Comparison of ENCODE assay signal across 14 mouse cellular contexts in the genomic region with DNA sequence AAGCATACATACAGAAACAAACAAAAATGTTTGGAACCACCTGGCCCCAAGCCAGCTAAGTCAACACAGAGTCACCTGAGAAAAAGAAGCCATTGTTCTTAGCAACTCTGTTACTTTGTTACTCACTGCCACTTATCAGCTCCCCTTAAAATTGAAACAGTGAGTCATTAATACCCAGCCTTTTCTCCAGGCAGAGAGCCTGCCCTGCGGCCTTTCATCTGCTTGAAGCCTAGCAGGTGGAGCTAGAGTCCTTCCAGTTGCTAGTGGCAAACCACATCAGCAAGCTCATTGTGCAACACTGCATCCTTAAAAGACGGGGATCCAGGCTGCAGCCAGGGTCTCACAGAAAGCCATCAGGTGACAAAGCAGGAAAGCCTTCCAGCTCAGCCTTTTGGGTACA.
A peak's percentile ranks its signal among the peaks of the same experiment; 100 is the strongest.
DNase-seq lines count a peak whose midpoint lies in the region; ATAC-seq lines count a peak whose summit lies in the region.
"Had no signal": no experiment of that assay in that cellular context is flagged by ENCODE, and none has a peak within 500 bp of the region (broad histone marks: within the 10 kb centered on the region; RNA-seq: fewer than 3 reads in every experiment).

No protein-coding gene starts in this region.

- no peak for ATAC-seq in limb, embryonic 12.5 days (ENCODE audit: insufficient number of reproducible peaks, insufficient read depth, low FRiP score, low TSS enrichment, low read depth)
- ATAC-seq in intestine, embryonic 14.5 days (replicated peaks; ENCODE audit: low FRiP score, low TSS enrichment, low read depth), result peak; percentile 81
- ATAC-seq in lung, embryonic 16.5 days (ENCODE audit: low read depth), result peak; percentile 79
- ATAC-seq: liver, postnatal 0 days had no signal

- H3K27me3 ChIP-seq in limb, embryonic 12.5 days, result no peaks in the 10 kb centered on the region
- H3K27me3 ChIP-seq in limb, embryonic 10.5 days (ENCODE audit: low read depth, poor library complexity, severe bottlenecking), result no peaks in the 10 kb centered on the region
- H3K27me3 ChIP-seq in intestine, embryonic 14.5 days (replicated peaks; ENCODE audit: control insufficient read depth, insufficient read depth, low read length), result no peaks in the 10 kb centered on the region
- no peaks in the 10 kb centered on the region for H3K27me3 ChIP-seq in lung, embryonic 16.5 days (ENCODE audit: control insufficient read depth, insufficient read depth, low read depth, low read length)
- H3K27me3 ChIP-seq: neural tube, embryonic 12.5 days had no signal

- 51% methylated on average over 2 of the region's 2 CpGs for WGBS in limb, embryonic 12.5 days
- 74% methylated on average over 2 of the region's 2 CpGs for WGBS in limb, embryonic 10.5 days
- 51% methylated on average over 2 of the region's 2 CpGs for WGBS in intestine, embryonic 14.5 days
- WGBS in lung, embryonic 16.5 days, result 43% methylated on average over 2 of the region's 2 CpGs

- peak overlapping the region; percentile 64; the same call in 1 of the 2 replicates for H3K27ac ChIP-seq in limb, embryonic 12.5 days
- no peak overlapping the region for H3K27ac ChIP-seq in limb, embryonic 10.5 days
- no peak overlapping the region; the same call in 1 of the 2 replicates for H3K27ac ChIP-seq in intestine, embryonic 14.5 days (ENCODE audit: low read depth)
- no peak overlapping the region for H3K27ac ChIP-seq in lung, embryonic 16.5 days (ENCODE audit: low read length)
- H3K27ac ChIP-seq: heart, embryonic 10.5 days; kidney, postnatal 0 days; neural tube, embryonic 12.5 days had no signal

- H3K9ac ChIP-seq in limb, embryonic 12.5 days (replicated peaks), result no peak overlapping the region
- H3K9ac ChIP-seq in intestine, embryonic 14.5 days (ENCODE audit: low read length), result no peak overlapping the region
- H3K9ac ChIP-seq in lung, embryonic 16.5 days (ENCODE audit: low read length), result no peak overlapping the region
- H3K9ac ChIP-seq: liver, postnatal 0 days; neural tube, embryonic 12.5 days had no signal

- H3K36me3 ChIP-seq in limb, embryonic 12.5 days, result no peaks in the 10 kb centered on the region
- H3K36me3 ChIP-seq in limb, embryonic 10.5 days, result peaks cover 8% of the 10 kb centered on the region; the same call in 1 of the 2 replicates
- H3K36me3 ChIP-seq in intestine, embryonic 14.5 days (ENCODE audit: control insufficient read depth, insufficient read depth, low read length), result no peaks in the 10 kb centered on the region
- H3K36me3 ChIP-seq in lung, embryonic 16.5 days (ENCODE audit: control insufficient read depth, insufficient read depth, low read length), result no peaks in the 10 kb centered on the region
- H3K36me3 ChIP-seq: heart, embryonic 10.5 days; neural tube, embryonic 12.5 days had no signal

- DNase-seq in limb, embryonic 10.5 days (ENCODE audit: low spot score), result no peak
- no peak for DNase-seq in intestine, embryonic 14.5 days (ENCODE audit: low spot score)
- DNase-seq in testis, postnatal 10 days (ENCODE audit: low spot score), result peak; percentile 58
- DNase-seq in spleen, postnatal 36 days (ENCODE audit: low spot score in 2 of 2), result no peak
- DNase-seq in urinary bladder, postnatal 4 days (ENCODE audit: low spot score in 2 of 2), result no peak
- DNase-seq: cerebellum, adult 8-10 months; liver, postnatal 0 days; midbrain, embryonic 14.5 days; thymus, postnatal 14 days had no signal

- no peaks in the 10 kb centered on the region for H3K9me3 ChIP-seq in limb, embryonic 12.5 days
- H3K9me3 ChIP-seq in limb, embryonic 10.5 days (replicated peaks), result no peaks in the 10 kb centered on the region
- H3K9me3 ChIP-seq in intestine, embryonic 14.5 days (ENCODE audit: control insufficient read depth, low read length), result no peaks in the 10 kb centered on the region
- no peaks in the 10 kb centered on the region for H3K9me3 ChIP-seq in lung, embryonic 16.5 days (ENCODE audit: control insufficient read depth, low read length)
- H3K9me3 ChIP-seq: heart, embryonic 10.5 days; neural tube, embryonic 12.5 days had no signal

- H3K4me1 ChIP-seq in limb, embryonic 12.5 days (replicated peaks), result peaks cover 25% of the 10 kb centered on the region
- H3K4me1 ChIP-seq in limb, embryonic 10.5 days, result peaks cover 11% of the 10 kb centered on the region; the same call in 1 of the 2 replicates
- peaks cover 8% of the 10 kb centered on the region; the same call in 1 of the 2 replicates for H3K4me1 ChIP-seq in intestine, embryonic 14.5 days (replicated peaks; ENCODE audit: control insufficient read depth, insufficient read depth, low read length)
- peaks cover 17% of the 10 kb centered on the region for H3K4me1 ChIP-seq in lung, embryonic 16.5 days (replicated peaks; ENCODE audit: control insufficient read depth, insufficient read depth, low read length)
- H3K4me1 ChIP-seq: neural tube, embryonic 12.5 days had no signal

- H3K4me3 ChIP-seq in limb, embryonic 12.5 days (replicated peaks), result no peak overlapping the region
- no peak overlapping the region for H3K4me3 ChIP-seq in limb, embryonic 10.5 days
- no peak overlapping the region for H3K4me3 ChIP-seq in intestine, embryonic 14.5 days (ENCODE audit: low read depth, low read length)
- H3K4me3 ChIP-seq in lung, embryonic 16.5 days (ENCODE audit: low read length), result no peak overlapping the region
- H3K4me3 ChIP-seq: heart, embryonic 10.5 days; neural tube, embryonic 12.5 days had no signal

- H3K4me2 ChIP-seq in limb, embryonic 12.5 days, result no peak overlapping the region
- H3K4me2 ChIP-seq in intestine, embryonic 14.5 days (ENCODE audit: low read length), result no peak overlapping the region
- H3K4me2 ChIP-seq in lung, embryonic 16.5 days (ENCODE audit: low read depth, low read length), result no peak overlapping the region
- H3K4me2 ChIP-seq: neural tube, embryonic 12.5 days had no signal
